Mouse (Mus musculus): ENCODE data around the gene Pth1r.

- no peak for TF ChIP-seq CTCF (IDR thresholded peaks at IDR 0.05; ENCODE audit: extremely low read depth, insufficient read depth, insufficient read length, insufficient replicate concordance)
- TF ChIP-seq POLR2A (IDR thresholded peaks at IDR 0.05; ENCODE audit: low read depth, low read length) = no peak
These were observed 6.0 kb upstream of the Pth1r start for GRCm38 (mm10) chr9:110752917-110753435.

Data from spleen, adult 2 months (tissue).